Mouse (Mus musculus) NIH3T3 (cell line): ENCODE measurements around the gene Olfr316.
"Not testable (repeated sequence)": the region's sequence is repeated elsewhere in the genome, so short reads cannot be mapped to it uniquely, and the experiment has no call there.

Experiments
- DNase-seq: peaks from one replicate; pipeline ENCODE4 v3.0.0-alpha.2; 2012; ENCODE audit warnings: low read depth

The Olfr316 gene

GRCm38 (mm10) chr11:58752434-58752833 lies at the start of gene Olfr316:
Olfr316 (plus strand) TSS chr11:58752734.
- DNase-seq: no peak

DNA sequence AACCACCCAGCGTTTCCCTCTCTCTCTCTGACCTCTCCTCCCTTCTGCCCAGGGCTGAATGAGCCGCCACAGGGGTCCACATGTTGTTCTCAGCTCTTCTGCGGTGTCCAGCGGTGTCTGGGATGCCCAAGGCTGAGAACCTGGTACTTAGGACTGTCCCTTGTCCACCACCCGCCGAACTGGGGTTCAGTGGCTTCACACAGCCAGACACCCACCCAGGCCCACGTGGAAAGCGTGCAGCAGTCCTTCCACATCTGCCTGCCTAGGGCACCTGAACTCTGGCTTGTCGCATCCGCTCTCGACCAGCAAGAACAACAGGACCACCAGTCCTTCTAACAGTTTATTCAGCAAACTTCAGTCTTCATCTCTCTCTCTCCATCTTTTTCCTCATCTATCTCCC lies 43.4 kb upstream of the Olfr316 start:
- no peak for DNase-seq

DNA sequence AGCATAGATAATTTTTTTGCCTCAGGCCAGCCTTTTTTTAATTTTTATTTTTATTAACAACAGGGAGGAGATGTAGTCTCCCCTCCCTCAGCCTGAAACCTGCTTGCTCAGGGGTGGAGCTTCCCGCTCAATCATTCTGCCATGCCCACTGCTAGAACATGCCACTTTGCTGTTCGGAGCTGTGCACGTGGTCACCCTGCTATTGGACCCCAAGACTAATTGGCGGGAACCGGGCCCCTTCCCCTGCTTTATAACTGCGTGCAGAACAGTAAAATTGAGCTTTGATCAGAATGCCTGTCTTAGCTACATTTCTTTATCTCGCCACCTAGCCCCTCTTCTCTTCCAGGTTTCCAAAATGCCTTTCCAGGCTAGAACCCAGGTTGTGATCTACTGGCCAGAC lies 34.8 kb upstream of the Olfr316 start:
- DNase-seq: not testable (repeated sequence)

DNA sequence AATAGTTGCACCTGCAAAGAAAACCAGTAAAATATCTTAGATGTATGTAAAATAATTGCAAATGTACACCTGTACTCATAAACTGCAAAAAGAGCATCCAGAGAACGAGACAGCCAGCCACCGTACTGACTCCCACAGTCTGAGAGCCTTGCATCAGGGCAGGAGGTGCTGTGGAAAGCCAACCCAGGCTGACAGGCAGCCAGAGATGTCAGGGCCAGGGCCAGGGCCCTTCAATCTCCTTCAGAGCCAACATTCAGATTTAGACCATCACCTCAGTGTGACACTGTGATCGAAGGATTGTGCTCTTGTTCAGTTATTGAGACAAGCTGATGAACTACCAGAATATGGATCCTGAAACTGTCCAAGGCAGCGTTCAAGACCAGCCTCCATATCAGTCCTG lies 32.8 kb upstream of the Olfr316 start:
- no peak for DNase-seq

DNA sequence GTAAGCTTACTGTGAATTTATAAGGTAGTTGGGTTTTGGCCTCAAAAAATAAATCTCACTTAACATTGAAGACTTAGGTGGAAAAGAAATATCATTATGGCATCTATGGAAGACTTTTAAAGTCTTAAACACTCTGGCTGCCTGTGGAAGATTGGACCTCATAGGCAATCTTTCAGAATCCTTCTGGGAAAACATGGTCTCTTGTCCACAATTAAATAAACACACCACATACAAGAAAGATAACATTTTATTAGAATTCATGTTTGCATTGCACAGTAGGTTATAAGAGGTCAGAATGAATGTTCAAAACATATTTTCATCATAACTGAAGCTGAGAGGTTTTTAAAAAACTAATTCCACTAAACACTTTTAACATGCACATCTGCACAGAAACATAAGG lies 28.6 kb upstream of the Olfr316 start, which contains the start of gene Olfr318:
Olfr318 (minus strand) TSS at position 101 of the 400 bp plus-strand sequence.
- DNase-seq: no peak

DNA sequence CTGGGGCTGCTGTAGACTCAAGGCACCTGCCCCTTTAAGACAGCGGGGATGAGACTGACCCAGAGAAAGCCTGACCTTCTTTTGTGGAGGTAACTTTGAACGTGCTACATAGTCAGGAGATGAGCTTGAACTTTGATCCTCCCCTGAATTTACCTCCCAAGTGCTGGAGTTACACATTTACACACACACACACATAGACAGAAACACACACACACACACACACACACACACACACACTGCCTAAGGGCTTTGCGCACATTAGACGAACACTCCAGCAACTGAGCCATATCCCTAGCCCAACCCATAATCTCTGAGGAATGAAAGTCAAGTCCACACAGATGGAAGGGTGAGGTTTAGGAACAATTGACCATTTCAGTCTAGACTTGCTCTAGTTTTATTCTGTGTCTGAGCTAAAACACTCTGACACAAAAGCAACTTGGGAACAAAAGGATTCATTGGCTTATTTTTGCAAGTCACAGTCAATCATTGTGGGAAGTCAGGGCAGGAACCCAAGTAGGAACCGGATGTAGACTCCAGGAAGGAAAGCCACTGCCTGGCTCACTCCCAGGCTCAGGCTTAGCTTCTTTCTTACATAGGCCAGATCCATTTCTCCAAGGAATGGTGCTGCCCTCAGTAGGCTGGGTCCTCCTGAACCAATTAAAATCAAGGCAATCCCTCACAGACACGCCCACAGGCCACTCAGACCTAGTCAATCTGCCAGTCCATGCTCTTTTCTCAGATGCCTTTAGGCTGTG lies 24.5 kb upstream of the Olfr316 start:
- DNase-seq: not testable (repeated sequence)

DNA sequence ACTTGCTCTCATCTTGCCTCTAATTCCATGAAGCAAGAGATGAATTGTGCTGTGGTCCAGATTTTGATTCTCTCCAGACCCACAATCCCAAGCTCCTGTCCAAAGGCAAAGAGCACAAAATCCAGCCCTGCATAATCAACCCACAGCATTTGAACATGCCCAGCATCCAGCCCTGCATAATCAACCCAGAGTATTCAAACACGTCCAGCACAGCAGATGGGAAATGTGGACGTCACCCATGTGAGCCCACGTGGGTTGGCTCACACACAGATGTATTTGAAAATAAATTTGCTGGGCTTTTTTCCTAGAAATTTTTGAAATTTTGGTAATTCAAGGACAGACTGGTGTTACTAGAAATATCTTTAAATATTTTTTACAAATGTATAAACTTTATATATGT lies 19.2 kb upstream of the Olfr316 start:
- DNase-seq: no peak

GRCm38 (mm10) chr11:58738792-58739262 lies 13.7 kb upstream of the Olfr316 start, which contains the start of gene Olfr317:
Olfr317 (minus strand) TSS chr11:58739212.
- no peak for DNase-seq

GRCm38 (mm10) chr11:58751096-58751495 lies 1.4 kb upstream of the Olfr316 start:
- DNase-seq: not testable (repeated sequence)

DNA sequence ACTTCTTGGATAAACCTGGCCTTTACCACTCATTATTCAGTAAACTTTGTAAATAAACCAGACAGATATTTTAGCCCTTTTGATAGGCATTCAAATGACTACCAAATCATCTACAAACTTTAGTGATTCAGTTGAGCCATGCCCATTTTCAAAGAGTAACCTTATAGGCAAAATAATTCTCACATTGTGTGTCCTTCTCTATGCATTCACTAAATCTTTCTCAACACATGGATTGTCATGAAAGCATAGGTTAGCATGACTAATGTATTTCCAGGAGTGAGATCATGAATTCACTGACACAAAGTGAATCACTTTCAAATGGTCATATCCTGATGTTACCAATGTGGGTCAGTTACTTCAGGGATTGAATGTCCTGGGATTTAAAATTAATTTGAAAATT lies 20.4 kb downstream of the Olfr316 start, which contains the start of gene Olfr315:
Olfr315 (plus strand) TSS at position 301 of the 400 bp plus-strand sequence.
- DNase-seq: no peak

DNA sequence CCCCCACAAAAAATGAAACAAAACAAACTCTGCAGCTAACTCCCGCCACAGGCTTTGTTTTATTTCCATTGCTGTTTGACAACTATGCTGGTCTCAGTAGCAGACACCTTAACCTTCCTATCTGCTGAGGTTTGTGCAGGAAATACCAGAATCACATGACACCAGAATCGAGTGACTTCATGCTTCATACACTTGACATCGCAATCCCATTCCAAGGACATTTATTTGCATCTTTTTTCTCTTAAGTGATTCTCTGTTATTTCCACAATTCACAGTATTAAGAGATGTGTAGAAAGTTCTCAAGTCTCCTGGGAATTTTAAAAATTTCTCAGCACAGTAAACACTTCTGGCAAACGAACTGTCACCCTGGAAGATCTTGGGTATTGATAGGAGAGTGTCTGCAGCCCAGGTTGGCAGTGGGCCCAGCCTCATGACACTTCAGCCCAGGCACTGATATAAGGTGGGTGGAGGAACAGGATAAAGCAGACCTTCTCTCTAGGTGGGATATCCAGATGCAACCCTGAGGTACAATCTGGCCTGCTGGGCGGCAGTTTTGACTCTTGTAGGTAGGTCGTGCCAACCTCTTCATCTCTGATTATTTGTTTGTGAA lies 30.1 kb downstream of the Olfr316 start, which contains the start of gene Olfr314:
Olfr314 (plus strand) TSS at position 473 of the 610 bp plus-strand sequence.
- no peak for DNase-seq

DNA sequence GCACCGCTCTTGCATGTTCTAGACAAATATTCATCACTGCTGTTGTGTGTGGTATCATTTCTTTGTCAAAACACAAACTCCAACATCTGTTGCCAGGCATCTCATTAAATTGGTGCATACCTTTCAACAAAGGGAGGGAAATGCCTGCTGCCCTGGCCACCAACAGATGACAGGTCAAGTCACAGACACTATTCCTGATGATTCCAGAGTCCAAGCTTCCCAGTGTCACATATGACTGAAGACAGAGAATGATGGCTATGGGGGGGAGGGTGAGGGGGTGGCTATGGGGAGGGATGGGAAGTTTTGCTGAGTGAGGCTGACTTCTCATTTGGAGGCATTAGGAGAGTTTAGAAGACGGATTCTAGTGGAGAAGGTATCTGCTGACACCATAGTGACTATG lies 31.6 kb downstream of the Olfr316 start:
- DNase-seq: no peak

- DNase-seq: no peak
Measured at GRCm38 (mm10) chr11:58787651-58788050, 35.1 kb downstream of the Olfr316 start.

DNA sequence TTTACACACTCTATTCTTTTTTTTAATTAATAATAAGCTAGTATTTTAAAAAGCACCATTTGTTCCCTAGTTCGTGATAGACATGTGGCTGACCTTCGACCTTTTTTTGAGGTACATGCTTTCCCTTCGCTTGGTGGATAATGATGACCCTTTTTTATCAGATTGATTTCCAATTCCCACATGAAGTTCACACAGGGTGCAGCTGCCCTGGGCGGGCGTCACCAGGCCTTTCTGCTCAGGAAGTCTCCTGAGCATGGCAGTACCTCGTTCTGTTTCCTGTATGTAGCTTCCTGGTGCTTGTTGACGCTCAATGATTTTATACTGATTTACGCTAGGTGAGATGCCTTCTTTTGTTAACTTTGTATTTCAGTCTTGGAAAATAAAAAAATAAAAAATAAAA lies 35.8 kb downstream of the Olfr316 start:
- no peak for DNase-seq

DNA sequence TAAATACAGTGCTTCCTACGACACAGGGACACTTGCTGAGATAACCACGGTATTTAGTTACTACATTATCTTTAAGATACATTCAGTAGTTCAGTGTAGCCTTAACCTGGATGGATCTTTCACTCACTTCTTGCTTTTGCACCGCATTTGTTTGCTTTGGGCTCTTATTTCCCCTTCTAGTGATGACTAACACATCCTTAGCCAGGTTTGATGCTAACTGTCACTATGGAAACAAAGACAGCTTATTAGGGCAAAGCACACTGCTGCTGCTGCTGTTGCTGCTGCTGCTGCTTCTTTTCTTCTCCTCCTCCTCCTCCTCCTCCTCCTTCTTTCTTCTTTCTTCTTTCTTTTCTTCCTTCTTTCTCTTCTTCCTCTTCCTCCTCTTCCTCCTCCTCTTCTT lies 37.0 kb downstream of the Olfr316 start:
- DNase-seq: peak; percentile 20

DNA sequence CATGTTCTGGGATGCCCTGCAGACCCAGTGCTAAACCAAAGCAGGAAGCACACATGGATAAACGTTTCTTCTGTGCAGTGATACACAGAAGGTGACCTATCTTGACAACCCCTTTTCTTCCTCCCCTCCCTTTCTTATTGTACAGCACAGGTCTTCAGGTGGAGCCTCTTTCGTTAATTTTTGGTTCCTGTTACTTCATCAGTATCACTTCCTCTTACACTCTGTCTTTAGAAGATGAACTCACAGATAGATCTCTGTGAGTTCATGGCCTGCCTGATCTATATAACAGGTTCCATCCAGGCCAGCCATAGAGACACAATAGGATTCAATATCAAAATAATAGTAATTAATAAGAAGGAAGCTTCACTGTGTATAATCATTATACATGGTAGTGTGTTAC lies 37.5 kb downstream of the Olfr316 start:
- DNase-seq: no peak

- DNase-seq: peak; percentile 43
Measured at GRCm38 (mm10) chr11:58790646-58791045, 38.1 kb downstream of the Olfr316 start.

DNA sequence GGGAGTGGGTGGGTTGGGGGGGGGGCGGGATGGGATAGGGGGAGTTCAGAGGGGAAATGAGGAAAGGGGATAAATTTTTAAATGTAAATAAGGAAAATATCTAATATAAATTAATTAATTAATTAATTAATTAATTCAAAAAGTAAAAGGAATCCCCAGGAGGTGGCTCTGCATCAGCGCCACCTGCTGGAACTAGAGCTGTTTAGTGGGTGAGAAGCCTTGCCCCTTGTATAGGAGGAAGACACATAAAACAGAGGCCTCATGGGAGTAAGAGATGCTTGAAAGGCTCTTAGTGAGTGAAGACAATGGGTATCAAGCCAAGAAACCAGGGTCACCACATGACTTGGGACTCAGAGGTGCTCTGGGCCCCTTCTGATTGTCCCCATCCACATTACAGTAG lies 43.3 kb downstream of the Olfr316 start:
- no peak for DNase-seq

- DNase-seq: no peak
Measured at GRCm38 (mm10) chr11:58796850-58797249, 44.3 kb downstream of the Olfr316 start.

DNA sequence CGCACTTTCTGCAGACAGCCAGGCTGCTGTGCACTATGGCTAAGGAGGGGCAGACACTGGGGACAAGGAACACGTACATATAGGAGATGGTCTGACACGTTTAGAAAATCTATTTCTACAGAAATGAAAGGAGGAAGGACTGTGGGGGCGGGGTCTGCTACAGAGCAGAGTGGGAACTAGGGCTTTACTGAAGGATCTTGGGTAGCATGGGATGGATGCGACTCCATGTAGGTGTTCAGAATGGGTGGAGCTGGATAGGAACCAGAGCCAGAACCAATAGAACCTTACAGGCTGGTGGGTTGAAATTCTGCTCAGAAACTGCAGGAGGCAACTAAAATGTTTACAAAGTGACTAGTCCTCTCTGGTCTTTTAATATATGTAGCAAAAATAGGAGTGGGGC lies 47.2 kb downstream of the Olfr316 start:
- no peak for DNase-seq

GRCm38 (mm10) chr11:58801558-58802228 lies 49.2 kb downstream of the Olfr316 start, which contains the start of gene Fam183b:
Fam183b (minus strand) TSS chr11:58801960.
- DNase-seq: no peak

GRCm38 (mm10) chr11:58803871-58804270 lies 51.3 kb downstream of the Olfr316 start:
- no peak for DNase-seq

- DNase-seq: no peak
Measured at GRCm38 (mm10) chr11:58804393-58804792, 51.9 kb downstream of the Olfr316 start.
